Mouse (Mus musculus) neural tube, embryonic 13.5 days (tissue): ENCODE results near the gene Mospd3. TPM values are rescaled to one million over a fixed set of nuclear protein-coding genes. Genes with fewer than 3 reads are reported as not detected.
A peak's percentile ranks its signal among the peaks of the same experiment; 100 is the strongest.

ENCODE experiments used
- ATAC-seq: fragments of 200-750 bp; cut with Nextera tagmentation; 2 replicates; pipeline ENCODE4 v1.8.0; 2017; ENCODE audit warnings: low read depth, mild to moderate bottlenecking, moderate TSS enrichment, moderate library complexity
- H3K27ac ChIP-seq: fragments of 300-500 bp; sonication (generic); replicated peaks from 2 replicates; pipeline ENCODE4 v1.5.1; 2015; ENCODE audit warnings: moderate library complexity, mild to moderate bottlenecking, inconsistent platforms
- H3K27me3 ChIP-seq: fragments of 300-500 bp; sonication (generic); 2 replicates; pipeline ENCODE4 v1.6.1; 2015; ENCODE audit warnings: mild to moderate bottlenecking, inconsistent platforms
- H3K36me3 ChIP-seq: fragments of 300-500 bp; sonication (generic); 2 replicates; pipeline ENCODE4 v1.6.1; 2015; ENCODE audit warnings: mild to moderate bottlenecking, inconsistent platforms
- H3K4me1 ChIP-seq: fragments of 300-500 bp; sonication (generic); replicated peaks from 2 replicates; pipeline ENCODE4 v1.6.1; 2015; ENCODE audit warnings: inconsistent platforms
- H3K4me2 ChIP-seq: fragments of 300-500 bp; sonication (generic); 2 replicates; pipeline ENCODE4 v1.6.1; 2015; ENCODE audit warnings: inconsistent platforms, mild to moderate bottlenecking, moderate library complexity
- H3K4me3 ChIP-seq: fragments of 300-500 bp; sonication (generic); 2 replicates; pipeline ENCODE4 v1.5.1; 2015; ENCODE audit warnings: mild to moderate bottlenecking, inconsistent platforms
- H3K9ac ChIP-seq: fragments of 300-500 bp; sonication (generic); 2 replicates; pipeline ENCODE4 v1.6.1; 2015; ENCODE audit warnings: moderate library complexity, mild to moderate bottlenecking, inconsistent platforms
- H3K9me3 ChIP-seq: fragments of 300-500 bp; sonication (generic); 2 replicates; pipeline ENCODE4 v1.6.1; 2016; ENCODE audit warnings: inconsistent platforms
- WGBS: fragments of 180-500 bp; shearing (Covaris S2); methylation state at CpG from one replicate; pipeline ENCODE4 v1.1.7; 2015; 5-methylcytosine and 5-hydroxymethylcytosine counted together
- polyA plus RNA-seq: library from polyadenylated mRNA; unstranded; fragments of >200 nt; fragmentation: Nextera tagmentation; extraction: Ambion mirVana; gene quantifications from 2 replicates; pipeline ENCODE4 v1.2.1, GENCODE M21; 2015

Mospd3 gene
- polyA plus RNA-seq: 50.0 and 58.1 TPM in 2 replicates

- WGBS: under 1% methylated on average over 41 of the region's 41 CpGs
- peak; percentile 95 for ATAC-seq
- H3K27ac ChIP-seq: peak within 1 kb of the TSS; percentile 77
Measured at GRCm38 (mm10) chr5:137600619-137601364, at the start of gene Mospd3. TSS of gene Mospd3 (minus strand) at chr5:137601058.

GRCm38 (mm10) chr5:137649669-137650571 lies 49.1 kb upstream of the Mospd3 start:
- H3K36me3 ChIP-seq: peaks cover 18% of the 10 kb centered on the region
- ATAC-seq: no peak
- H3K9me3 ChIP-seq: no peaks in the 10 kb centered on the region
- no peak overlapping the region for H3K27ac ChIP-seq
- peaks cover 24% of the 10 kb centered on the region for H3K27me3 ChIP-seq
- WGBS: 19% methylated on average over 18 of the region's 18 CpGs
- no peak overlapping the region for H3K4me3 ChIP-seq
- H3K9ac ChIP-seq: no peak overlapping the region
- peak overlapping the region; percentile 18; the same call in 1 of the 2 replicates for H3K4me2 ChIP-seq
- H3K4me1 ChIP-seq: peaks cover 32% of the 10 kb centered on the region

More at GRCm38 (mm10) chr5:137600619-137601364, at the start of gene Mospd3:
- Histone ChIP-seq H3K9me3 (no peaks in the 10 kb centered on the region), H3K9ac (peak within 1 kb of the TSS; percentile 94), H3K4me3 (peak within 1 kb of the TSS; percentile 69), H3K4me2 (peak within 1 kb of the TSS; percentile 90), H3K4me1 (peaks cover 45% of the 10 kb centered on the region), H3K27me3 (no peaks in the 10 kb centered on the region), H3K36me3 (peaks cover 17% of the 10 kb centered on the region)

GRCm38 (mm10) chr5:137649251-137649650 lies 48.4 kb upstream of the Mospd3 start:
- no peak for ATAC-seq
- no peak overlapping the region for H3K4me2 ChIP-seq
- WGBS: 51% methylated on average over 4 of the region's 4 CpGs

GRCm38 (mm10) chr5:137647827-137648601 lies 47.2 kb upstream of the Mospd3 start:
- Histone ChIP-seq H3K4me3 (no peak overlapping the region), H3K4me2 (no peak overlapping the region), H3K9me3 (no peaks in the 10 kb centered on the region), H3K36me3 (peaks cover 12% of the 10 kb centered on the region), H3K4me1 (peaks cover 34% of the 10 kb centered on the region), H3K27ac (no peak overlapping the region), H3K9ac (no peak overlapping the region), H3K27me3 (peaks cover 43% of the 10 kb centered on the region)
- 0 out of 2 replicates have a peak, but pooled peaks have one; percentile 50 for ATAC-seq
- 67% methylated on average over 9 of the region's 9 CpGs for WGBS

More at GRCm38 (mm10) chr5:137649251-137649650, 48.4 kb upstream of the Mospd3 start:
- no peak overlapping the region for H3K27ac ChIP-seq
- peaks cover 13% of the 10 kb centered on the region for H3K36me3 ChIP-seq
- H3K9ac ChIP-seq: no peak overlapping the region
- H3K27me3 ChIP-seq: peaks cover 31% of the 10 kb centered on the region
- peaks cover 34% of the 10 kb centered on the region for H3K4me1 ChIP-seq
- no peaks in the 10 kb centered on the region for H3K9me3 ChIP-seq
- no peak overlapping the region for H3K4me3 ChIP-seq

- Histone ChIP-seq H3K4me1 (peaks cover 34% of the 10 kb centered on the region), H3K36me3 (peaks cover 21% of the 10 kb centered on the region), H3K4me3 (peak within 1 kb of the TSS; percentile 30), H3K4me2 (peak within 1 kb of the TSS; percentile 49), H3K27ac (no peak within 1 kb of the TSS), H3K9ac (peak within 1 kb of the TSS; percentile 52), H3K9me3 (no peaks in the 10 kb centered on the region), H3K27me3 (peaks cover 43% of the 10 kb centered on the region)
- 9% methylated on average over 11 of the region's 11 CpGs for WGBS
- no peak for ATAC-seq
Measured at GRCm38 (mm10) chr5:137645652-137646091, 44.8 kb upstream of the Mospd3 start, which contains the start of gene Irs3. TSS of gene Irs3 (minus strand) at chr5:137645714.

- H3K4me1 ChIP-seq: peaks cover 33% of the 10 kb centered on the region
- H3K4me3 ChIP-seq: peak overlapping the region; percentile 30
- H3K27me3 ChIP-seq: peaks cover 43% of the 10 kb centered on the region
- H3K9ac ChIP-seq: peak overlapping the region; percentile 52
- 2% methylated on average over 44 of the region's 44 CpGs for WGBS
- H3K4me2 ChIP-seq: peak overlapping the region; percentile 49
- ATAC-seq: no peak
- H3K36me3 ChIP-seq: peaks cover 26% of the 10 kb centered on the region
- H3K9me3 ChIP-seq: no peaks in the 10 kb centered on the region
- no peak overlapping the region for H3K27ac ChIP-seq
Measured at GRCm38 (mm10) chr5:137645091-137645651, 44.3 kb upstream of the Mospd3 start.

- peaks cover 43% of the 10 kb centered on the region for H3K27me3 ChIP-seq
- WGBS: 43% methylated on average over 19 of the region's 19 CpGs
- H3K4me3 ChIP-seq: no peak overlapping the region
- H3K27ac ChIP-seq: no peak overlapping the region
- no peak overlapping the region for H3K4me2 ChIP-seq
- ATAC-seq: no peak
- peaks cover 33% of the 10 kb centered on the region for H3K36me3 ChIP-seq
- H3K9ac ChIP-seq: no peak overlapping the region
- no peaks in the 10 kb centered on the region for H3K9me3 ChIP-seq
- H3K4me1 ChIP-seq: peaks cover 26% of the 10 kb centered on the region
Measured at GRCm38 (mm10) chr5:137644484-137644883, 43.6 kb upstream of the Mospd3 start.

GRCm38 (mm10) chr5:137642886-137643285 lies 42.0 kb upstream of the Mospd3 start:
- WGBS: 44% methylated on average over 4 of the region's 4 CpGs
- no peak overlapping the region for H3K4me2 ChIP-seq
- H3K9me3 ChIP-seq: no peaks in the 10 kb centered on the region
- peaks cover 12% of the 10 kb centered on the region; the same call in 1 of the 2 replicates for H3K4me1 ChIP-seq
- peaks cover 43% of the 10 kb centered on the region for H3K27me3 ChIP-seq
- no peak overlapping the region for H3K9ac ChIP-seq
- no peak overlapping the region for H3K27ac ChIP-seq
- no peak for ATAC-seq
- peaks cover 49% of the 10 kb centered on the region for H3K36me3 ChIP-seq
- no peak overlapping the region for H3K4me3 ChIP-seq

- WGBS: 90% methylated on average over 19 of the region's 19 CpGs
- Histone ChIP-seq H3K9me3 (no peaks in the 10 kb centered on the region), H3K27ac (no peak within 1 kb of the TSS), H3K4me1 (peaks cover 12% of the 10 kb centered on the region; the same call in 1 of the 2 replicates), H3K9ac (no peak within 1 kb of the TSS), H3K4me3 (no peak within 1 kb of the TSS), H3K27me3 (peaks cover 30% of the 10 kb centered on the region), H3K4me2 (no peak within 1 kb of the TSS), H3K36me3 (peaks cover 67% of the 10 kb centered on the region)
- no peak for ATAC-seq
Measured at GRCm38 (mm10) chr5:137641054-137641453, 40.2 kb upstream of the Mospd3 start, which contains the start of gene Sap25. TSS of gene Sap25 (plus strand) at chr5:137641334.

- H3K27ac ChIP-seq: no peak overlapping the region
- peaks cover 79% of the 10 kb centered on the region for H3K36me3 ChIP-seq
- no peaks in the 10 kb centered on the region for H3K9me3 ChIP-seq
- H3K27me3 ChIP-seq: peaks cover 14% of the 10 kb centered on the region
- WGBS: 80% methylated on average over 7 of the region's 7 CpGs
- H3K4me1 ChIP-seq: no peaks in the 10 kb centered on the region
- no peak overlapping the region for H3K4me3 ChIP-seq
- H3K4me2 ChIP-seq: no peak overlapping the region
- no peak overlapping the region for H3K9ac ChIP-seq
- no peak for ATAC-seq
Measured at GRCm38 (mm10) chr5:137639472-137639871, 38.6 kb upstream of the Mospd3 start.
